Mouse (Mus musculus) small intestine, adult 2 months (tissue): ENCODE results near the gene Rab6a. TPM values are rescaled to one million over a fixed set of nuclear protein-coding genes. Genes with fewer than 3 reads are reported as not detected.

ENCODE experiments used
- H3K27ac ChIP-seq: fragments of 200-500 bp; 2 replicates; pipeline ENCODE4 v1.5.1; 2012; ENCODE audit warnings: low read depth, low read length, control low read depth, inconsistent platforms; ENCODE audit not compliant: insufficient read depth
- H3K27me3 ChIP-seq: fragments of 200-500 bp; 2 replicates; pipeline ENCODE4 v1.6.1; 2012; ENCODE audit warnings: mild to moderate bottlenecking, moderate library complexity, low read length, inconsistent platforms; ENCODE audit not compliant: control insufficient read depth, insufficient read depth
- H3K36me3 ChIP-seq: fragments of 200-500 bp; 2 replicates; pipeline ENCODE4 v1.6.1; 2012; ENCODE audit warnings: mild to moderate bottlenecking, low read length, control low read depth, inconsistent platforms; ENCODE audit not compliant: control insufficient read depth, insufficient read depth
- H3K4me1 ChIP-seq: fragments of 200-500 bp; 2 replicates; pipeline ENCODE4 v1.6.1; 2012; ENCODE audit warnings: low read length, inconsistent platforms, mixed read lengths; ENCODE audit not compliant: control insufficient read depth, insufficient read depth, insufficient read length
- H3K4me3 ChIP-seq: fragments of 200-500 bp; 2 replicates; pipeline ENCODE4 v1.5.1; 2012; ENCODE audit warnings: low read depth, mild to moderate bottlenecking, control low read depth, inconsistent platforms, low read length, moderate library complexity
- CTCF ChIP-seq: fragments of 200-500 bp; IDR thresholded peaks from 2 replicates; pipeline ENCODE4 v1.5.1; 2012; ENCODE audit warnings: low read depth, mild to moderate bottlenecking, control low read depth, inconsistent platforms, low read length, moderate library complexity, mixed read lengths; ENCODE audit not compliant: insufficient replicate concordance, insufficient read length; ENCODE audit errors: extremely low read depth
- POLR2A ChIP-seq: fragments of 200-500 bp; IDR thresholded peaks from 2 replicates; pipeline ENCODE4 v1.6.1; 2012; ENCODE audit warnings: low read depth, mild to moderate bottlenecking, control low read depth, inconsistent platforms, low read length, moderate library complexity
- WGBS: fragments of 180-500 bp; shearing (Covaris S2); methylation state at CpG from one replicate; pipeline ENCODE4 v1.1.7; 2018; 5-methylcytosine and 5-hydroxymethylcytosine counted together
- polyA plus RNA-seq: library from polyadenylated mRNA; depleted of rRNA; stranded (reverse); fragments of >200 nt; gene quantifications from 2 replicates; pipeline ENCODE4 v1.2.3, GENCODE M21; 2012

Gene Rab6a
- polyA plus RNA-seq, 1 experiment: 44.3 TPM

- 3% methylated on average over 2 of the region's 2 CpGs for WGBS
- H3K4me3 ChIP-seq: no peak overlapping the region
- H3K27me3 ChIP-seq: no peaks in the 10 kb centered on the region
- H3K27ac ChIP-seq: peak overlapping the region; percentile 95
- H3K36me3 ChIP-seq: no peaks in the 10 kb centered on the region
- peaks cover 2% of the 10 kb centered on the region; the same call in 1 of the 2 replicates for H3K4me1 ChIP-seq
- TF ChIP-seq CTCF: no peak
- TF ChIP-seq POLR2A: no peak
These were observed 15.7 kb upstream of the Rab6a start for GRCm38 (mm10) chr7:100591522-100591852.

- no peak for TF ChIP-seq CTCF
- no peak for TF ChIP-seq POLR2A
- Histone ChIP-seq H3K27me3 (no peaks in the 10 kb centered on the region), H3K4me3 (no peak overlapping the region), H3K36me3 (no peaks in the 10 kb centered on the region), H3K4me1 (peaks cover 2% of the 10 kb centered on the region; the same call in 1 of the 2 replicates), H3K27ac (no peak overlapping the region)
These were observed 13.9 kb upstream of the Rab6a start for GRCm38 (mm10) chr7:100593349-100593748.

GRCm38 (mm10) chr7:100600211-100600610, 7.0 kb upstream of the Rab6a start:
- WGBS: 71% methylated on average over 5 of the region's 5 CpGs
- H3K27me3 ChIP-seq: no peaks in the 10 kb centered on the region
- no peak overlapping the region for H3K4me3 ChIP-seq
- no peaks in the 10 kb centered on the region for H3K36me3 ChIP-seq
- no peak overlapping the region for H3K27ac ChIP-seq
- no peak for TF ChIP-seq POLR2A
- TF ChIP-seq CTCF: no peak
- H3K4me1 ChIP-seq: no peaks in the 10 kb centered on the region

GRCm38 (mm10) chr7:100608130-100608741, 1.0 kb downstream of the Rab6a start, which contains the start of gene Mrpl48:
Gene Mrpl48, minus strand, starts transcription at chr7:100608301.
- WGBS: under 1% methylated on average over 43 of the region's 43 CpGs
- no peaks in the 10 kb centered on the region for H3K27me3 ChIP-seq
- H3K27ac ChIP-seq: peak within 1 kb of the TSS; percentile 97
- no peaks in the 10 kb centered on the region for H3K36me3 ChIP-seq
- H3K4me1 ChIP-seq: peaks cover 6% of the 10 kb centered on the region
- peak within 1 kb of the TSS; percentile 83 for H3K4me3 ChIP-seq
- peak; percentile 44; the same call in 1 of the 2 replicates for TF ChIP-seq POLR2A
- no peak for TF ChIP-seq CTCF

- TF ChIP-seq POLR2A: no peak
- TF ChIP-seq CTCF: no peak
- H3K36me3 ChIP-seq: 0 out of 2 replicates have a peak, but pooled peaks cover 1% of the 10 kb centered on the region
- H3K4me1 ChIP-seq: peaks cover 7% of the 10 kb centered on the region
- WGBS: 3% methylated on average over 4 of the region's 4 CpGs
- H3K27ac ChIP-seq: peak overlapping the region; percentile 97
- H3K27me3 ChIP-seq: no peaks in the 10 kb centered on the region
- H3K4me3 ChIP-seq: peak overlapping the region; percentile 83
These were observed 1.7 kb downstream of the Rab6a start for GRCm38 (mm10) chr7:100608910-100609309.

- Histone ChIP-seq H3K4me3 (no peak overlapping the region), H3K4me1 (peaks cover 9% of the 10 kb centered on the region), H3K27me3 (no peaks in the 10 kb centered on the region), H3K36me3 (0 out of 2 replicates have a peak, but pooled peaks cover 1% of the 10 kb centered on the region), H3K27ac (no peak overlapping the region)
- no peak for TF ChIP-seq POLR2A
- TF ChIP-seq CTCF: no peak
- WGBS: 84% methylated on average over 4 of the region's 4 CpGs
These were observed 9.1 kb downstream of the Rab6a start for GRCm38 (mm10) chr7:100616121-100616857.

GRCm38 (mm10) chr7:100622277-100622676, 15.1 kb downstream of the Rab6a start:
- Histone ChIP-seq H3K27me3 (no peaks in the 10 kb centered on the region), H3K27ac (no peak overlapping the region), H3K4me3 (no peak overlapping the region), H3K36me3 (peaks cover 3% of the 10 kb centered on the region; the same call in 1 of the 2 replicates), H3K4me1 (no peaks in the 10 kb centered on the region)
- 83% methylated on average over 2 of the region's 2 CpGs for WGBS
- TF ChIP-seq CTCF (peak; percentile 15; the same call in 1 of the 2 replicates), POLR2A (no peak)
